Mouse (Mus musculus): ENCODE measurements at regions not wholly inside any gene's neighbourhood (a gene's known extent, or its start where the extent isn't known, plus 50 kb on each side); places are given as distances from the start of the nearest gene placed in this dataset.

DNA sequence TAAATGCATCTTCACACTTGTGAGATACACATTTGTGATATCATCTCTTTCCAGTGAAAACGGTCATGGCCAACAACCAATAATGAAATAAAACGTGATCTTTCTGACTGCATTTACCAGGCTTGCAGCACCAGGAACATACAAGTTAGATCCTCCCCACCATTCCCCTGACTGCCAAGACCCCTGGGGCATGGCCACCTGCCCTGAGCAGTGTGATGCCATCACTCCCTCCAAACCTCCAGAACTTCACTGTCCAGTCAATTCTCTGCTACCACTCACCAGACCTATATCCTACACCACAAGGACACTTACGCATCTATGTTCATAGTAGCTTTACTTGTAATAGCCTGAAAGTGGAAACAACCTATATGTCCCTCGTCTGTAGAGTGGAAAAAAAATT is 785.3 kb upstream of the Cited2 start:
- WGBS: 84% methylated on average over 4 of the region's 4 CpGs
- Histone ChIP-seq H3K36me3 (ENCODE audit: control insufficient read depth, insufficient read depth, low read length) (no peaks in the 10 kb centered on the region), H3K4me3 (no peak overlapping the region), H3K27ac (no peak overlapping the region), H3K4me1 (ENCODE audit: control insufficient read depth, insufficient read depth, low read length) (no peaks in the 10 kb centered on the region), H3K27me3 (ENCODE audit: control insufficient read depth, insufficient read depth, low read length) (no peaks in the 10 kb centered on the region), H3K79me2 (replicated peaks; ENCODE audit: control insufficient read depth, insufficient read depth, low read length) (no peaks in the 10 kb centered on the region), H3K9ac (ENCODE audit: low read depth, low read length) (no peak overlapping the region)
- no peak for DNase-seq
- intact Hi-C loops (cut with DNase I): no loop called here
- no peak for TF ChIP-seq CTCF (IDR thresholded peaks at IDR 0.05)
- TF ChIP-seq POLR2A (IDR thresholded peaks at IDR 0.05; ENCODE audit: insufficient read depth, low read depth, low read length): no peak
- TF ChIP-seq EP300 (IDR thresholded peaks at IDR 0.05; ENCODE audit: insufficient read depth, low read depth, low read length): no peak

DNA sequence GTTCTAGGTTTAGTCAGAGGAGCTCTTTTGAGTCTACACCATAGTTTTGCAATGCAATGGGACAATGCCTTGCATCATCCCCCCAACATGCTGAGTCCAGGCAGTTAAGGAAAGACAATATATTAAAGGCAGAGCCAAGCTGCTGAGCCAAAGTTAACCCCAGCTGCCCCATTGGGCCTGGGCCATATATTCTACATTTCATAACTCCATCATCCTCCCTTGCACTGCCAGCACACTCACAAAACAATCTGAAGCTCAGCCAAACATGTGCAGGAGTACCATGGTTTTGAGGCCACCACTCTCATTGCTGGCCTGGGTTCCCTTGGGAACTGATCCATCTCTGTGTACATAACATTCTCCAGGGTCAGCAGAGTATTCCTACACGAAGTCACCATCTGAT is 771.4 kb upstream of the Cited2 start:
- Histone ChIP-seq H3K9ac (ENCODE audit: low read depth, low read length) (no peak overlapping the region), H3K27ac (no peak overlapping the region), H3K4me3 (no peak overlapping the region), H3K79me2 (replicated peaks; ENCODE audit: control insufficient read depth, insufficient read depth, low read length) (no peaks in the 10 kb centered on the region), H3K36me3 (ENCODE audit: control insufficient read depth, insufficient read depth, low read length) (no peaks in the 10 kb centered on the region), H3K27me3 (ENCODE audit: control insufficient read depth, insufficient read depth, low read length) (no peaks in the 10 kb centered on the region), H3K4me1 (ENCODE audit: control insufficient read depth, insufficient read depth, low read length) (no peaks in the 10 kb centered on the region)
- intact Hi-C loops (cut with DNase I): no loop called here
- no peak for TF ChIP-seq POLR2A (IDR thresholded peaks at IDR 0.05; ENCODE audit: insufficient read depth, low read depth, low read length)
- TF ChIP-seq EP300 (IDR thresholded peaks at IDR 0.05; ENCODE audit: insufficient read depth, low read depth, low read length): no peak
- TF ChIP-seq CTCF (IDR thresholded peaks at IDR 0.05): no peak
- 39% methylated on average over 1 of the region's 1 CpGs for WGBS
- DNase-seq: no peak

DNA sequence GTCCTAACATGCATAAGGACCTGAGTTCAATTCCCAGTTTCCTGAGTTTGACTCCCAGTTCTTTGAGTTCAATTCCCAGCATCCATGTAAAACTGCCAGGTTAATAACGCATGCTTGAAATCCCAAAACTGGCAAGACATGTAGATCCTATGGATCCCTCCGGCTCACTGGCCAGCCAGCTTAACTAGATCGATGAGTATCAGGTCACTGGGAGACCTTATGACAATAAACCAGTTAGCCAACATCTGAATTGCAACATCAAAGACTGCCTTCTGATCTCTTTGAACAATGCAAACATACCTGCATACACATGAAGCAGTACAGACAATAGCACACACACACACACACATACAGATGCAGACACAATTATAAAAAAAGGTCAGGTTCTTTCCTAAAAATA is 762.0 kb upstream of the Cited2 start:
- Histone ChIP-seq H3K27me3 (ENCODE audit: control insufficient read depth, insufficient read depth, low read length) (no peaks in the 10 kb centered on the region), H3K79me2 (replicated peaks; ENCODE audit: control insufficient read depth, insufficient read depth, low read length) (no peaks in the 10 kb centered on the region), H3K9ac (ENCODE audit: low read depth, low read length) (no peak overlapping the region), H3K4me3 (no peak overlapping the region), H3K4me1 (ENCODE audit: control insufficient read depth, insufficient read depth, low read length) (peaks cover 3% of the 10 kb centered on the region; the same call in 1 of the 2 replicates), H3K27ac (no peak overlapping the region), H3K36me3 (ENCODE audit: control insufficient read depth, insufficient read depth, low read length) (no peaks in the 10 kb centered on the region)
- intact Hi-C loops (cut with DNase I): no loop called here
- TF ChIP-seq EP300 (IDR thresholded peaks at IDR 0.05; ENCODE audit: insufficient read depth, low read depth, low read length) (no peak), CTCF (IDR thresholded peaks at IDR 0.05) (no peak), POLR2A (IDR thresholded peaks at IDR 0.05; ENCODE audit: insufficient read depth, low read depth, low read length) (no peak)
- no peak for DNase-seq
- WGBS: 87% methylated on average over 3 of the region's 3 CpGs

DNA sequence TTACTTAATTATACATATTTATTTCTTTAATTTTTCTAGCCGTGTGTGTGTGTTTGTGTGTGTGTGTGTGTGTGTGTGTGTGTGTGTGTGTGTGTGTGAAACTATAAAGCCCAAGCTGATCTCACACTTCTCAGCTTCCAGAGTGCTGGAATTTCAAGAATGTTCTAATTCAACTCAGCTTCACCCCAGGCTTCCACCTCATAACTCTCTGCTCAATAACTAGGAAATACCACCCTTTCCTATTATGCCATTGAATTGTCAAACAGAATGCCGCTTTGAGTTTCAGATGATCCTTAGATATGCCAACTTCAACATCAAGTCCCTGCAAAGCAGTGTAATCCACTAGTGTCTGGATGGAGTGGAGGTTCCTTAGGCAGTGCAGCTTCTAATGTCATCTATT is 760.6 kb upstream of the Cited2 start:
- Histone ChIP-seq H3K36me3 (ENCODE audit: control insufficient read depth, insufficient read depth, low read length) (no peaks in the 10 kb centered on the region), H3K9ac (ENCODE audit: low read depth, low read length) (no peak overlapping the region), H3K4me1 (ENCODE audit: control insufficient read depth, insufficient read depth, low read length) (peaks cover 1% of the 10 kb centered on the region; the same call in 1 of the 2 replicates), H3K27me3 (ENCODE audit: control insufficient read depth, insufficient read depth, low read length) (no peaks in the 10 kb centered on the region), H3K27ac (no peak overlapping the region), H3K79me2 (replicated peaks; ENCODE audit: control insufficient read depth, insufficient read depth, low read length) (no peaks in the 10 kb centered on the region), H3K4me3 (no peak overlapping the region)
- intact Hi-C loops (cut with DNase I): no loop called here
- no peak for DNase-seq
- 41% methylated on average over 2 of the region's 2 CpGs for WGBS
- TF ChIP-seq EP300 (IDR thresholded peaks at IDR 0.05; ENCODE audit: insufficient read depth, low read depth, low read length) (no peak), CTCF (IDR thresholded peaks at IDR 0.05) (no peak), POLR2A (IDR thresholded peaks at IDR 0.05; ENCODE audit: insufficient read depth, low read depth, low read length) (no peak)

DNA sequence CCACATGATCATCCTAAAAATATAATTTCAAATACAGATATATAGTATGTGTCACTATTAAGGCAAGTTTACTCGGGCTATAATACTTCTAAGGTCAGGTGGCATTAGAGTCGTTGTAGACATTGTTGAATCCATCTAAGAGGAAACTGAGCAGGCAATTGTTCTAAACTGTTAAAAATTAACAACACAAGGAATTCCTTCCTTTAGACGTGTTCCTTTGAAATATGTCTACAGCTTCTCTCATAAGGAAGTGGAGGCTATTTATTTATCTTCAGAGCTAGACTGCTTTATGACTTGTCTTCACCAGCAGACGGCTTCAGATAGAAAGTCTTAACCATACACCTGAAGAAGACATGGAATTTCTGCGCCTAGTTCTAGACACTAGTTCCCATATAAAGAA is 744.2 kb upstream of the Cited2 start:
- Histone ChIP-seq H3K79me2 (replicated peaks; ENCODE audit: control insufficient read depth, insufficient read depth, low read length) (no peaks in the 10 kb centered on the region), H3K4me1 (ENCODE audit: control insufficient read depth, insufficient read depth, low read length) (no peaks in the 10 kb centered on the region), H3K4me3 (no peak overlapping the region), H3K9ac (ENCODE audit: low read depth, low read length) (no peak overlapping the region), H3K27ac (no peak overlapping the region), H3K27me3 (ENCODE audit: control insufficient read depth, insufficient read depth, low read length) (no peaks in the 10 kb centered on the region), H3K36me3 (ENCODE audit: control insufficient read depth, insufficient read depth, low read length) (no peaks in the 10 kb centered on the region)
- TF ChIP-seq CTCF (IDR thresholded peaks at IDR 0.05) (no peak), POLR2A (IDR thresholded peaks at IDR 0.05; ENCODE audit: insufficient read depth, low read depth, low read length) (no peak), EP300 (IDR thresholded peaks at IDR 0.05; ENCODE audit: insufficient read depth, low read depth, low read length) (no peak)
- WGBS: 84% methylated on average over 5 of the region's 5 CpGs
- intact Hi-C loops (cut with DNase I): no loop called here
- no peak for DNase-seq

DNA sequence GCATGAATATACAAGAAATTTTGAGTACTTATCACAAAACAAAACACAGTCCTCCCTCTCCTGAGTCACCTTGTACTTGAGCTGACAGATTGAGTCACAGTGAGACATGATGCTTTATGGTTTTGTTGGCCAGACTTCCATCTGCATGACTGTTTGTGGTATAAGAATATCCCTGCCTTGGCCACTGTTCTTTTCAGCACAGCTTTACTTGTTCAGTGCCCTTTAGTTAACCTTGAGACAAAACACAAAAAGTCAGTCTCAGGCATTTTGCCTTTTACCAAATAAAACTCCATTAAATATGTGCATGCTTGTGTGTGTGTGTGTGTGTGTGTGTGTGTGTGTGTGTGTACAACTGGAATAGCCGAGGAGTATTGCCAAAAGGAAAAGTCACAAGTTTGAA is 732.8 kb upstream of the Cited2 start:
- no peak for DNase-seq
- intact Hi-C loops (cut with DNase I): loop anchor here (5.0 to 10.0 kb wide), 3 partner anchors 355 to 732 kb away; partner anchors contain the start of gene Cited2
- Histone ChIP-seq H3K4me3 (no peak overlapping the region), H3K36me3 (ENCODE audit: control insufficient read depth, insufficient read depth, low read length) (peaks cover 6% of the 10 kb centered on the region), H3K27me3 (ENCODE audit: control insufficient read depth, insufficient read depth, low read length) (no peaks in the 10 kb centered on the region), H3K27ac (peak overlapping the region; percentile 47), H3K79me2 (replicated peaks; ENCODE audit: control insufficient read depth, insufficient read depth, low read length) (no peaks in the 10 kb centered on the region), H3K9ac (ENCODE audit: low read depth, low read length) (no peak overlapping the region), H3K4me1 (ENCODE audit: control insufficient read depth, insufficient read depth, low read length) (peaks cover 7% of the 10 kb centered on the region)
- 50% methylated on average over 1 of the region's 1 CpGs for WGBS
- TF ChIP-seq EP300 (IDR thresholded peaks at IDR 0.05; ENCODE audit: insufficient read depth, low read depth, low read length) (no peak), CTCF (IDR thresholded peaks at IDR 0.05) (no peak), POLR2A (IDR thresholded peaks at IDR 0.05; ENCODE audit: insufficient read depth, low read depth, low read length) (no peak)

Measured in heart, adult 2 months (tissue).